Mouse (Mus musculus): ENCODE measurements around the gene Golph3l. TPM values are rescaled to one million over a fixed set of nuclear protein-coding genes. Genes with fewer than 3 reads are reported as not detected.

The Golph3l gene
- 8.7 and 12.1 TPM in 2 replicates for polyA plus RNA-seq (2012; rRNA removed; ENCODE audit: low replicate concordance)

DNA sequence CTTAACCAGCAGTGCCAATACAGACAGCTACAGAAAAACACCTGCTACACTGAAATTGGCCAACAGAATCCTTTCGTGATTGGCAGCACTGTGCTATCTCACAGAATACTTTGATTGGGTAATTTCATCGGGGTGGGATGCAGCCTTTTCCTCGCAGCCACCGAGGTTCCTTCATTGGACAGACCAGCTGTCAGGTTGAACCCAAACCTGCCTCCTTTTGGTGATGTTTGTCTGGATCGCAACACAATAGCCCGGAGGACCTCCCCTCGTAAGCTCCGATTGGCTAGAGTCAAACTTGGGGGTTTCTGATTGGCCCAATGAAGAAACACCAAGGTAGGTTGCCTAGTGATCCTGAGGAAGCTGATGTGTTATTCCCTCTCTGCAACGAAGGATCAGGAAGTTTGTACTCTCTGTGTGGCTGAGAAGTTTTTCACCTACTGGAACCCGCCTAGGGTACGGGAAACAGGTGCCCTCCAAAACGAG lies at the start of gene Golph3l:
TSS of gene Golph3l (plus strand) at position 331 of the 483 bp plus-strand sequence.

DNA sequence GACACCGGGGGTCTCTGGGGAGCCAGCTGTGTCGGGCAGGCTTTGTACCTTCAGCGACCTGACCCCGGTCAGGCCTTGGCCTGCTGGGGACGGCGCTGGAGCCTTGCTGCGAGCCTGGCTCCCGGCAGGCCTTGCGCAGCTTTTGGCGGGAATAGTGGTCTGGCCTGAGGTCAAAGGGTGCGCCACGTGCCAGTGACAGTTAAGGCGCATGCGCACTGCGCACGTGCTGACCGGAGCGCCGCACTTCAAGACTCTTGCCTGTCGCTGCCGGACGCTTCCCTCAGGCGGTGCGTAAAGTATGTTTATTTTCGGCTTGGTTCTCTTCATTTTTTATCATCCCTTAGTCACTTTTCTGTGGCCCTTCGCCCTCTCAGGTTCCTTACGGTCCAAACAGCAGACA lies 29.3 kb upstream of the Golph3l start, which contains the start of gene Hormad1:
TSS of gene Hormad1 (plus strand) at position 241 of the 400 bp plus-strand sequence.

GRCm38 (mm10) chr3:95624628-95625503 lies 36.1 kb downstream of the Golph3l start, which contains the start of gene Ensa:
Gene Ensa (plus strand): TSS chr3:95624993.

DNA sequence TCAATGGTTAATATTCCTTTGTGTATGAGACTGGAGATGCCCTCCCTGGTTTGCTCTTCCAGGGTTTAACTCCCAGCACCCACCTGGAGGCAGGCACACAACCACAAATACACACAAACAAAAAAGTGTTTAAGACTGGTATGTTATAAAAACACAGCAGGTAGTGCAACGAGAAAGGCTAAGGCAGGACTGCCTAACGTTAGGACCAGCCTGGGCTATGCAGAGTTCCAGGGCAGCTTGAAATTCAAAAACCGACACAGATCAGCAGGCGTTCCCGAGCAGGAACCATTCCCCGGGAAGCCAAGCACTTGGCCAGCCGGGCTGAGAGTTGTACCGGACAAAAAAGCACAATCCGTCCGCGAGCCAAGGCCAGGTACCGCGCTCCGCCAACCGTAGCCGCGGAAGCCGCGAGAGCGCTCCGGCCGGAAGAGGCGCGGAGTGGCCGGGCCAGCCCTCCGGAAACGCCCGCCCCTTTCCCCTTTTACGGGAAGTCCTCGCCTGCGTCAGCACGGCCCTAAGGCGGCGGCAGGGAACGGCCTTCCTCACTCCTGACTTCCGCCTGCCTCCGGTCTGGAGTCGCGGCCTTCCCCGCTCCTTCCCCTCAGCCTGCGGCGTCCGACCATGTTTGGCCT lies 69.6 kb downstream of the Golph3l start, which contains the start of gene Mcl1:
TSS of gene Mcl1 (plus strand) at position 553 of the 632 bp plus-strand sequence.

Other genes starting within 250 kb of the Golph3l start
- gene Setdb1, start 231.7 kb upstream of the Golph3l start, polyA plus RNA-seq (2012; rRNA removed; ENCODE audit: low replicate concordance) = 12.4 and 26.7 TPM in 2 replicates
- not detected in 2 replicates for gene 4930558C23Rik, start 186.1 kb upstream of the Golph3l start, polyA plus RNA-seq (2012; rRNA removed; ENCODE audit: low replicate concordance)
- 42.1 and 43.1 TPM in 2 replicates for gene Arnt, start 154.5 kb upstream of the Golph3l start, polyA plus RNA-seq (2012; rRNA removed; ENCODE audit: low replicate concordance)
- 18.7 and 41.3 TPM in 2 replicates for gene Ctsk, start 89.7 kb upstream of the Golph3l start, polyA plus RNA-seq (2012; rRNA removed; ENCODE audit: low replicate concordance)
- gene Ctss, start 62.1 kb upstream of the Golph3l start, polyA plus RNA-seq (2012; rRNA removed; ENCODE audit: low replicate concordance) = 26.9 and 63.6 TPM in 2 replicates
- not detected in 2 replicates for gene Hormad1, start 29.3 kb upstream of the Golph3l start, polyA plus RNA-seq (2012; rRNA removed; ENCODE audit: low replicate concordance)
- 12.2 and 18.1 TPM in 2 replicates for gene Ensa, start 36.1 kb downstream of the Golph3l start, polyA plus RNA-seq (2012; rRNA removed; ENCODE audit: low replicate concordance)
- gene Mcl1, start 69.9 kb downstream of the Golph3l start, polyA plus RNA-seq (2012; rRNA removed; ENCODE audit: low replicate concordance) = 33.3 and 71.8 TPM in 2 replicates
- gene Adamtsl4, start 99.0 kb downstream of the Golph3l start, polyA plus RNA-seq (2012; rRNA removed; ENCODE audit: low replicate concordance) = 21.6 and 36.6 TPM in 2 replicates
- gene Ecm1, start 150.6 kb downstream of the Golph3l start, polyA plus RNA-seq (2012; rRNA removed; ENCODE audit: low replicate concordance) = 371 and 414 TPM in 2 replicates
- 30.9 and 43.4 TPM in 2 replicates for gene Tars2, start 171.3 kb downstream of the Golph3l start, polyA plus RNA-seq (2012; rRNA removed; ENCODE audit: low replicate concordance)
- 13.0 and 20.9 TPM in 2 replicates for gene Rprd2, start 229.9 kb downstream of the Golph3l start, polyA plus RNA-seq (2012; rRNA removed; ENCODE audit: low replicate concordance)